Mouse (Mus musculus): ENCODE data around the gene C87436.
A peak's percentile ranks its signal among the peaks of the same experiment; 100 is the strongest.
"Not testable (repeated sequence)": the region's sequence is repeated elsewhere in the genome, so short reads cannot be mapped to it uniquely, and the experiment has no call there.

C87436 gene

GRCm38 (mm10) chr6:86485943-86486640 lies 47.9 kb downstream of the C87436 start:
- DNase-seq: no peak

GRCm38 (mm10) chr6:86487358-86488148 lies 49.4 kb downstream of the C87436 start:
- peak; percentile 69 for DNase-seq

GRCm38 (mm10) chr6:86488149-86488485 lies 49.9 kb downstream of the C87436 start:
- peak; percentile 66 for DNase-seq

- DNase-seq: no peak
Observed at GRCm38 (mm10) chr6:86489945-86490344, 51.8 kb downstream of the C87436 start.

- not testable (repeated sequence) for DNase-seq
Observed at GRCm38 (mm10) chr6:86490413-86490812, 52.2 kb downstream of the C87436 start.

- no peak for DNase-seq
Observed at GRCm38 (mm10) chr6:86493469-86494263, 55.5 kb downstream of the C87436 start.

- DNase-seq: no peak
Observed at GRCm38 (mm10) chr6:86494767-86495166, 56.6 kb downstream of the C87436 start.

- no peak for DNase-seq
Observed at GRCm38 (mm10) chr6:86495661-86496060, 57.5 kb downstream of the C87436 start.

GRCm38 (mm10) chr6:86496127-86496526 lies 58.0 kb downstream of the C87436 start:
- no peak for DNase-seq

- no peak for DNase-seq
Observed at GRCm38 (mm10) chr6:86496585-86496984, 58.4 kb downstream of the C87436 start.

- DNase-seq: no peak
Observed at GRCm38 (mm10) chr6:86497071-86497815, 59.1 kb downstream of the C87436 start.

- no peak for DNase-seq
Observed at GRCm38 (mm10) chr6:86497942-86498732, 60.0 kb downstream of the C87436 start.

GRCm38 (mm10) chr6:86499571-86500109 lies 61.5 kb downstream of the C87436 start:
- no peak for DNase-seq

GRCm38 (mm10) chr6:86503513-86503912 lies 65.3 kb downstream of the C87436 start:
- no peak for DNase-seq

- no peak for DNase-seq
Observed at GRCm38 (mm10) chr6:86505671-86506070, 67.5 kb downstream of the C87436 start.

GRCm38 (mm10) chr6:86506309-86506708 lies 68.1 kb downstream of the C87436 start:
- no peak for DNase-seq

- DNase-seq: no peak
Observed at GRCm38 (mm10) chr6:86507116-86507515, 68.9 kb downstream of the C87436 start.

GRCm38 (mm10) chr6:86508736-86509135 lies 70.6 kb downstream of the C87436 start:
- no peak for DNase-seq

- no peak for DNase-seq
Observed at GRCm38 (mm10) chr6:86509194-86509865, 71.2 kb downstream of the C87436 start.

GRCm38 (mm10) chr6:86509866-86510200 lies 71.7 kb downstream of the C87436 start:
- DNase-seq: no peak

- DNase-seq: no peak
Observed at GRCm38 (mm10) chr6:86510979-86511378, 72.8 kb downstream of the C87436 start.
